Mouse (Mus musculus): ENCODE results near the gene Sdc1. TPM values are rescaled to one million over a fixed set of nuclear protein-coding genes. Genes with fewer than 3 reads are reported as not detected.

The Sdc1 gene
- polyA plus RNA-seq, 1 experiment from 2014 or later = 303 TPM

DNA sequence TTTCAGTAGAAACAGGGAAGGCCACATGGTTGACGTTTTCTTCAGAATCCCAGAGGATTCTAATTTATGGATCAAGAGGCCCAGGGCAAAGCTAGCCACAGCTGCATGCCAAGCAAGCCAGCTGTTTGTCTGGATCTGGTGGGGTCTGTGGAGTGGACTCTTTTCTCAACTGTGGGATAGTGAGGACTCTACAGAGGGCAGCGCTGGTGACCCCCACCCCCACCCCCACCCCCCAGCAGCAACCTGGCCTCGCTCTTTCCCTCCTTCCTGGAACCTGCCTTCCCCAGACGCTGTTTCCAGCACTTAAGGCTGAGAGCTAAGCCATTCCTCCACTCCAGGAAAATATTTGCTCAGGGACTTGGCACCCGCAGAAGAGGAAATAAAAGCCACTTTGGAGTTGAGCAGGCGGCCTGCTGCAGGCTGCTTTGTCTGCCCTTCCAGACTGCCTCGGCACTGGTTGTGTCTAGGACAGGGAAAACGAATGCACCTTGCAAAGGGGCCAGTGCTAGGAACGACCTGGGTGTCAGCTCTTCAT lies 27.4 kb downstream of the Sdc1 start:
- no peak overlapping the region for H3K4me3 ChIP-seq (ENCODE audit: low read depth, low read length)
- H3K9ac ChIP-seq (replicated peaks; ENCODE audit: low read depth) = no peak overlapping the region
- DNase-seq (ENCODE audit: low spot score) (peak; percentile 90), ATAC-seq (peak; percentile 84)
- no peaks in the 10 kb centered on the region for H3K36me3 ChIP-seq (ENCODE audit: insufficient read depth, low read length)
- H3K9me3 ChIP-seq (ENCODE audit: low read length) = no peaks in the 10 kb centered on the region
- no peaks in the 10 kb centered on the region for H3K27me3 ChIP-seq (replicated peaks; ENCODE audit: insufficient read depth, low read length)
- whole genome bisulfite sequencing = 21% methylated on average over 9 of the region's 9 CpGs
- H3K4me2 ChIP-seq (replicated peaks; ENCODE audit: low read depth, low read length) = no peak overlapping the region
- peak overlapping the region; percentile 87 for H3K27ac ChIP-seq (ENCODE audit: low read length)
- TF ChIP-seq CTCF (IDR thresholded peaks at IDR 0.05) = no peak
- peak; percentile 81 for TF ChIP-seq EP300 (IDR thresholded peaks at IDR 0.05)
- H3K4me1 ChIP-seq (ENCODE audit: insufficient read depth, low read depth, low read length) = peaks cover 15% of the 10 kb centered on the region; the same call in 1 of the 2 replicates

GRCm38 (mm10) chr12:8803421-8804076 lies 32.4 kb downstream of the Sdc1 start:
- Histone ChIP-seq H3K4me2 (replicated peaks; ENCODE audit: low read depth, low read length) (no peak overlapping the region), H3K9ac (replicated peaks; ENCODE audit: low read depth) (no peak overlapping the region), H3K27me3 (replicated peaks; ENCODE audit: insufficient read depth, low read length) (no peaks in the 10 kb centered on the region), H3K9me3 (ENCODE audit: low read length) (no peaks in the 10 kb centered on the region), H3K27ac (ENCODE audit: low read length) (no peak overlapping the region), H3K4me3 (ENCODE audit: low read depth, low read length) (no peak overlapping the region), H3K4me1 (ENCODE audit: insufficient read depth, low read depth, low read length) (peaks cover 10% of the 10 kb centered on the region; the same call in 1 of the 2 replicates), H3K36me3 (ENCODE audit: insufficient read depth, low read length) (no peaks in the 10 kb centered on the region)
- TF ChIP-seq CTCF (IDR thresholded peaks at IDR 0.05) (no peak), EP300 (IDR thresholded peaks at IDR 0.05) (no peak)
- ATAC-seq (no peak), DNase-seq (ENCODE audit: low spot score) (no peak)
- 64% methylated on average over 10 of the region's 10 CpGs for WGBS

DNA sequence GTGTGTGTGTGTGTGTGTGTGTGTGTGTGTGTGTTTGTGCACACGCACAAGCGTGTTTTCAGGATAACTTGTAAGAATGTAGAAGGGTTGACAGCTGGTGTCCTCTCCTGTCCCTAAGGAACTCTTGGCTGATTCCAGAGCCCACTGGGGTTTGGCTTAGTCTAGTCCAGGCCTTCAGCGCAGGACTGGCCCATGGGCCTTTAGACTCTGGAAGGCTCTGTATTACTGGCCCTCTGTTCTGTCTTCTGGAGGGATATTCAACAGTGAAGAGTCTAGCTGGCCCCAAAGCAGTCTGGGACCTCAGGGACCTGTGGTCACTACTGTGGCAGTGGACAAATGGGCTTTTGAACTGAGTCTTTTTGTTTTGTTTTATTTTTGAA lies 32.9 kb downstream of the Sdc1 start:
- Histone ChIP-seq H3K36me3 (ENCODE audit: insufficient read depth, low read length) (no peaks in the 10 kb centered on the region), H3K4me1 (ENCODE audit: insufficient read depth, low read depth, low read length) (peaks cover 5% of the 10 kb centered on the region; the same call in 1 of the 2 replicates), H3K4me3 (ENCODE audit: low read depth, low read length) (no peak overlapping the region), H3K4me2 (replicated peaks; ENCODE audit: low read depth, low read length) (no peak overlapping the region), H3K27ac (ENCODE audit: low read length) (no peak overlapping the region), H3K27me3 (replicated peaks; ENCODE audit: insufficient read depth, low read length) (no peaks in the 10 kb centered on the region), H3K9ac (replicated peaks; ENCODE audit: low read depth) (no peak overlapping the region), H3K9me3 (ENCODE audit: low read length) (no peaks in the 10 kb centered on the region)
- TF ChIP-seq CTCF (IDR thresholded peaks at IDR 0.05) (no peak), EP300 (IDR thresholded peaks at IDR 0.05) (no peak)
- WGBS = 92% methylated on average over 3 of the region's 3 CpGs
- no peak for DNase-seq (ENCODE audit: low spot score)
- no peak for ATAC-seq

DNA sequence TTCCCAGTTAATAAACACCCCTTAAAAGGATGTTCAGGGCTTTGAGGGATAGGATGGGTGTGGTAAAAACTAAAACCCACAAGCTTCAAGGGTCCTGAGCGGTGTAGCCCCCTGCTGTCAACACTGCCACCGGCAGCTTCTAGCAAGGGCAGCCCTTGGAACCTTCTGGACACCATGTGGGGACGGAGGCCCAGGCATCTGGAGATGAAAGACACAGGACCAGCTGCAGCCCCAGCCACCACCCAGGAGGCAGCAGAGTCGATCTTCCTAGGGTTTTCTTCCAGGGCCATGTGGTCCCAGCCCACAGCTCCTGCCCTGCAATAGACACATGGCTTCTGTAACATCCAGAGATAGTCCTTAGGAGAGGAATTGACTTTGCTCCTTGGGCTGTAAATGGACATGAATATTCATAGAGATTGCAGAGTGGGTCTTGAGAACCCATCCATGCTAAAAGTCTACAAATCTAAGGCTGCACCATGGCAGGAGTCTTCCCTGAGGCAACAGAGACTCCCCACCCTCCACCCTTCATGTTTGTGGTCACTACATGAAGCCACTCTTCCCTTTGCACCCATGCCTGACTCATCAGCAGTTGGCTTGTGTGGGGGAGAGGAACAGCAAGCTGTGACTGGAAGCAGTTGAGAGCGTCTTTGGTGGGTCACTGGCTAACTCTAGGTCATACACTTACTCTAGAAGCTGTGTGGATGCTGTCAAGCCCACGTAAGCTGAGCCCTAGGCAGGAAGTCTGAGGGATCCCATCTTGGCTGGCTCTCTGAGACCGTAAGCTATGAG lies 34.0 kb downstream of the Sdc1 start:
- 83% methylated on average over 7 of the region's 7 CpGs for WGBS
- DNase-seq (ENCODE audit: low spot score) = no peak

DNA sequence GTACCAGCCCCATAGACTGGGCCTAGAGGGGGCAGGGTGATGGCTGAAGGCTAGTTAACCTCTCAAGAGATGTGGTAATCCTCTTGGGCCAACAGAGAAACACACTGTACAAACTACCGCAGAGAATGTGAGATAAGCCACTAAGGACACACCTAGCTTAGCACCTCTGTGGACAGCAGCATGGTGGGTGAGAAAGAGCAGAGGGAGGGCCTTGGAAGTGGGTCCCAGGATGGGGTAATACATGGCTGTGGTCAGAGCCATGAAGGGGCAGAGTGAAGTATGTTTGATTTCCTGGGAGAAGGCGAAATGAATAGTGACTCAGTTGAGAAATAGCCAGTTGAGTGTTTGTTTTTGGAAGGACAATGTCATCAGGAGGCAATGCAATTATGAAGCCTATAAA lies 38.0 kb downstream of the Sdc1 start:
- WGBS = 30% methylated on average over 2 of the region's 2 CpGs
- peak; percentile 95 for DNase-seq (ENCODE audit: low spot score)
- Histone ChIP-seq H3K27me3 (replicated peaks; ENCODE audit: insufficient read depth, low read length) (no peaks in the 10 kb centered on the region), H3K4me1 (ENCODE audit: insufficient read depth, low read depth, low read length) (peaks cover 4% of the 10 kb centered on the region; the same call in 1 of the 2 replicates), H3K27ac (ENCODE audit: low read length) (peak overlapping the region; percentile 94), H3K4me3 (ENCODE audit: low read depth, low read length) (no peak overlapping the region), H3K9ac (replicated peaks; ENCODE audit: low read depth) (no peak overlapping the region), H3K36me3 (ENCODE audit: insufficient read depth, low read length) (no peaks in the 10 kb centered on the region), H3K4me2 (replicated peaks; ENCODE audit: low read depth, low read length) (no peak overlapping the region), H3K9me3 (ENCODE audit: low read length) (no peaks in the 10 kb centered on the region)
- ATAC-seq = peak; percentile 87
- TF ChIP-seq EP300 (IDR thresholded peaks at IDR 0.05) = peak; percentile 96
- peak; percentile 20 for TF ChIP-seq CTCF (IDR thresholded peaks at IDR 0.05)

More for the DNA sequence above, 34.0 kb downstream of the Sdc1 start:
- Histone ChIP-seq H3K9me3 (ENCODE audit: low read length) (no peaks in the 10 kb centered on the region), H3K27me3 (replicated peaks; ENCODE audit: insufficient read depth, low read length) (no peaks in the 10 kb centered on the region), H3K9ac (replicated peaks; ENCODE audit: low read depth) (no peak overlapping the region), H3K4me1 (ENCODE audit: insufficient read depth, low read depth, low read length) (peaks cover under 1% of the 10 kb centered on the region; the same call in 1 of the 2 replicates), H3K36me3 (ENCODE audit: insufficient read depth, low read length) (no peaks in the 10 kb centered on the region), H3K4me3 (ENCODE audit: low read depth, low read length) (no peak overlapping the region), H3K4me2 (replicated peaks; ENCODE audit: low read depth, low read length) (no peak overlapping the region), H3K27ac (ENCODE audit: low read length) (no peak overlapping the region)
- TF ChIP-seq CTCF (IDR thresholded peaks at IDR 0.05) = no peak
- no peak for TF ChIP-seq EP300 (IDR thresholded peaks at IDR 0.05)
- no peak for ATAC-seq

GRCm38 (mm10) chr12:8809626-8810025 lies 38.5 kb downstream of the Sdc1 start:
- no peaks in the 10 kb centered on the region for H3K27me3 ChIP-seq (replicated peaks; ENCODE audit: insufficient read depth, low read length)
- no peaks in the 10 kb centered on the region for H3K36me3 ChIP-seq (ENCODE audit: insufficient read depth, low read length)
- no peak overlapping the region for H3K9ac ChIP-seq (replicated peaks; ENCODE audit: low read depth)
- H3K4me1 ChIP-seq (ENCODE audit: insufficient read depth, low read depth, low read length) = peaks cover 4% of the 10 kb centered on the region; the same call in 1 of the 2 replicates
- H3K4me2 ChIP-seq (replicated peaks; ENCODE audit: low read depth, low read length) = no peak overlapping the region
- H3K9me3 ChIP-seq (ENCODE audit: low read length) = no peaks in the 10 kb centered on the region
- TF ChIP-seq CTCF (IDR thresholded peaks at IDR 0.05) (no peak), EP300 (IDR thresholded peaks at IDR 0.05) (no peak)
- DNase-seq (ENCODE audit: low spot score) (peak; percentile 30), ATAC-seq (no peak)
- WGBS = 53% methylated on average over 6 of the region's 6 CpGs
- H3K4me3 ChIP-seq (ENCODE audit: low read depth, low read length) = no peak overlapping the region
- H3K27ac ChIP-seq (ENCODE audit: low read length) = peak overlapping the region; percentile 94

Data from lung, postnatal 0 days (tissue).